Mouse (Mus musculus) urinary bladder, postnatal 0 days (tissue): Measurements from ENCODE around the gene Dhx58. TPM values are rescaled to one million over a fixed set of nuclear protein-coding genes. Genes with fewer than 3 reads are reported as not detected.

Experiments used
- polyA plus RNA-seq: library from polyadenylated mRNA; unstranded; fragments of >200 nt; fragmentation: Nextera tagmentation; extraction: Ambion mirVana; gene quantifications from 2 replicates; pipeline ENCODE4 v1.2.1, GENCODE M21; 2015

The Dhx58 gene
- polyA plus RNA-seq, result 3.5 and 4.4 TPM in 2 replicates

GRCm38 (mm10) chr11:100703851-100704531 is at the start of gene Dhx58:
Gene Dhx58, minus strand, starts transcription at chr11:100704271.

GRCm38 (mm10) chr11:100738066-100738604 is 34.1 kb upstream of the Dhx58 start, which contains the start of gene Rab5c:
Gene Rab5c, minus strand, starts transcription at chr11:100738215.

GRCm38 (mm10) chr11:100713735-100714533 is 9.9 kb upstream of the Dhx58 start, which contains the start of gene Hspb9:
Gene Hspb9, plus strand, starts transcription at chr11:100713850.

GRCm38 (mm10) chr11:100711783-100712615 is 7.9 kb upstream of the Dhx58 start, which contains the start of gene Kat2a:
Gene Kat2a, minus strand, starts transcription at chr11:100712465.

GRCm38 (mm10) chr11:100692164-100692616 is 11.9 kb downstream of the Dhx58 start, which contains the start of gene Zfp385c:
Gene Zfp385c, minus strand, starts transcription at chr11:100692455.

Other genes starting within 250 kb of the Dhx58 start
- 4.9 TPM in 2 replicates for gene Klhl11, start 231.5 kb downstream of the Dhx58 start, polyA plus RNA-seq
- gene Acly, start 176.3 kb downstream of the Dhx58 start, polyA plus RNA-seq, result 81.8 and 108 TPM in 2 replicates
- 0.18 and 0.28 TPM in 2 replicates for gene Ttc25, start 158.7 kb downstream of the Dhx58 start, polyA plus RNA-seq
- 62.8 and 69.7 TPM in 2 replicates for gene Cnp, start 129.4 kb downstream of the Dhx58 start, polyA plus RNA-seq
- 46.9 and 52.8 TPM in 2 replicates for gene Nkiras2, start 85.0 kb downstream of the Dhx58 start, polyA plus RNA-seq
- 95.8 and 98.6 TPM in 2 replicates for gene Dnajc7, start 84.1 kb downstream of the Dhx58 start, polyA plus RNA-seq
- 0.22 and 0.24 TPM in 2 replicates for gene Zfp385c, start 11.8 kb downstream of the Dhx58 start, polyA plus RNA-seq
- 18.9 and 19.5 TPM in 2 replicates for gene Kat2a, start 8.2 kb upstream of the Dhx58 start, polyA plus RNA-seq
- 0.35 TPM in 1 of 2 replicates, not detected in the other for gene Hspb9, start 9.6 kb upstream of the Dhx58 start, polyA plus RNA-seq
- 20.9 and 21.9 TPM in 2 replicates for gene Rab5c, start 33.9 kb upstream of the Dhx58 start, polyA plus RNA-seq
- not detected in 2 replicates for gene Kcnh4, start 55.7 kb upstream of the Dhx58 start, polyA plus RNA-seq
- gene Hcrt, start 58.7 kb upstream of the Dhx58 start, polyA plus RNA-seq, result not detected in 2 replicates
- gene Ghdc, start 66.7 kb upstream of the Dhx58 start, polyA plus RNA-seq, result 7.1 and 8.0 TPM in 2 replicates
- gene Stat5b, start 146.5 kb upstream of the Dhx58 start, polyA plus RNA-seq, result 12.8 and 15.7 TPM in 2 replicates
- 3.7 and 4.5 TPM in 2 replicates for gene Stat5a, start 155.1 kb upstream of the Dhx58 start, polyA plus RNA-seq
- gene Stat3, start 235.3 kb upstream of the Dhx58 start, polyA plus RNA-seq, result 90.7 and 115 TPM in 2 replicates